Mouse (Mus musculus) CH12.LX (cell line): Measurements from ENCODE around the gene Reps1. TPM values are rescaled to one million over a fixed set of nuclear protein-coding genes. Genes with fewer than 3 reads are reported as not detected.

Experiments
- DNase-seq: peaks from one replicate; pipeline ENCODE4 v3.0.0-alpha.2; 2013; ENCODE audit errors: extremely low read depth
- H3K27ac ChIP-seq: 2 replicates; pipeline ENCODE4 v1.5.1; 2012; ENCODE audit warnings: low read depth, mild to moderate bottlenecking, control low read depth, moderate library complexity; ENCODE audit not compliant: insufficient read depth
- H3K27me3 ChIP-seq: replicated peaks from 2 replicates; pipeline ENCODE3; 2012; ENCODE audit warnings: inconsistent platforms
- H3K36me3 ChIP-seq, 2 experiments: replicated peaks in 1 of 2; 2 replicates each; pipeline versions ENCODE3 to v1.6.1; 2012; ENCODE audit warnings: inconsistent platforms in 1 of 2, low read length in 1 of 2, mild to moderate bottlenecking in 1 of 2, mixed read lengths in 1 of 2, moderate library complexity in 1 of 2; ENCODE audit not compliant: control insufficient read depth in 1 of 2, insufficient read depth in 1 of 2
- H3K4me1 ChIP-seq, 2 experiments: 2 replicates each; pipeline ENCODE4 v1.6.1; 2012; ENCODE audit warnings: inconsistent platforms in 1 of 2, moderate library complexity in 1 of 2; ENCODE audit not compliant: insufficient read depth in 2 of 2, control insufficient read depth in 1 of 2
- H3K4me2 ChIP-seq: 2 replicates; pipeline ENCODE4 v1.6.1; 2012; ENCODE audit warnings: low read depth, mild to moderate bottlenecking, control low read depth; ENCODE audit not compliant: poor library complexity, insufficient read depth, severe bottlenecking
- H3K4me3 ChIP-seq, 3 experiments: fragments of 150-350 bp in 1 of 3; sonication (generic) in 1 of 3; replicated peaks in 1 of 3; 2 replicates each; pipeline versions ENCODE3 to v1.5.1; 2011 to 2012; ENCODE audit warnings: low read depth in 2 of 3, low read length in 2 of 3, mild to moderate bottlenecking in 2 of 3, moderate library complexity in 2 of 3, control low read depth in 1 of 3, improper control_type of control experiment in 1 of 3, inconsistent platforms in 1 of 3, mixed read lengths in 1 of 3; ENCODE audit not compliant: poor library complexity in 1 of 3
- H3K79me2 ChIP-seq: replicated peaks from 2 replicates; pipeline ENCODE4 v1.6.1; 2012; ENCODE audit warnings: mild to moderate bottlenecking, moderate library complexity; ENCODE audit not compliant: control insufficient read depth, poor library complexity, insufficient read depth, severe bottlenecking; ENCODE audit errors: extremely low read depth
- H3K9ac ChIP-seq: 2 replicates; pipeline ENCODE4 v1.6.1; 2012; ENCODE audit warnings: low read depth, mild to moderate bottlenecking, control low read depth, moderate library complexity; ENCODE audit not compliant: insufficient read depth
- H3K9me3 ChIP-seq: replicated peaks from 2 replicates; pipeline ENCODE3; 2012; ENCODE audit warnings: low read length, inconsistent platforms, mixed read lengths
- BHLHE40 ChIP-seq: IDR thresholded peaks from 2 replicates; pipeline ENCODE4 v1.6.1; 2011; ENCODE audit warnings: mild to moderate bottlenecking, low read depth, low read length, improper control_type of control experiment
- CHD1 ChIP-seq: IDR thresholded peaks from 2 replicates; pipeline ENCODE4 v1.6.1; 2012; ENCODE audit warnings: low read depth, low read length, improper control_type of control experiment, inconsistent platforms
- CHD2 ChIP-seq: IDR thresholded peaks from 2 replicates; pipeline ENCODE4 v1.6.1; 2011; ENCODE audit warnings: low read length, improper control_type of control experiment
- CTCF ChIP-seq, 2 experiments: IDR thresholded peaks in 1 of 2; conservative IDR thresholded peaks in 1 of 2; 2 replicates each; pipeline ENCODE4 v1.5.1; 2011 to 2012; ENCODE audit warnings: low read depth in 2 of 2, low read length in 2 of 2, improper control_type of control experiment in 1 of 2, inconsistent platforms in 1 of 2, mild to moderate bottlenecking in 1 of 2, moderate library complexity in 1 of 2
- E2F4 ChIP-seq: IDR thresholded peaks from 2 replicates; pipeline ENCODE4 v1.6.1; 2011; ENCODE audit warnings: low read depth, low read length, improper control_type of control experiment; ENCODE audit not compliant: insufficient replicate concordance
- ELF1 ChIP-seq: IDR thresholded peaks from 2 replicates; pipeline ENCODE4 v1.6.1; 2014; ENCODE audit warnings: low read depth, mild to moderate bottlenecking, inconsistent platforms, low read length, improper control_type of control experiment
- EP300 ChIP-seq: IDR thresholded peaks from 2 replicates; pipeline ENCODE4 v1.6.1; 2011; ENCODE audit warnings: low read length, improper control_type of control experiment
- ETS1 ChIP-seq: conservative IDR thresholded peaks from 2 replicates; pipeline ENCODE4 v1.6.1; 2012; ENCODE audit warnings: low read depth, mild to moderate bottlenecking, inconsistent platforms, low read length, improper control_type of control experiment, moderate library complexity
- HCFC1 ChIP-seq: IDR thresholded peaks from 2 replicates; pipeline ENCODE4 v1.6.1; 2012; ENCODE audit warnings: low read depth, mild to moderate bottlenecking, inconsistent platforms, low read length, improper control_type of control experiment
- JUND ChIP-seq: conservative IDR thresholded peaks from 2 replicates; pipeline ENCODE4 v1.6.1; 2011; ENCODE audit warnings: low read depth, low read length, improper control_type of control experiment
- KAT2A ChIP-seq: IDR thresholded peaks from 2 replicates; pipeline ENCODE4 v1.6.1; 2012; ENCODE audit warnings: low read length, improper control_type of control experiment, inconsistent platforms; ENCODE audit not compliant: insufficient replicate concordance
- MAZ ChIP-seq: IDR thresholded peaks from 2 replicates; pipeline ENCODE4 v1.6.1; 2012; ENCODE audit warnings: low read depth, mild to moderate bottlenecking, inconsistent platforms, low read length, improper control_type of control experiment, moderate library complexity
- MXI1 ChIP-seq: IDR thresholded peaks from 2 replicates; pipeline ENCODE4 v1.6.1; 2011; ENCODE audit warnings: mild to moderate bottlenecking, low read depth, low read length, improper control_type of control experiment
- MYC ChIP-seq: IDR thresholded peaks from 2 replicates; pipeline ENCODE4 v1.6.1; 2011; ENCODE audit warnings: low read depth, mild to moderate bottlenecking, improper control_type of control experiment, low read length
- PAX5 ChIP-seq: IDR thresholded peaks from 2 replicates; pipeline ENCODE4 v1.6.1; 2012; ENCODE audit warnings: low read length, inconsistent platforms, mixed read lengths
- POLR2A ChIP-seq: IDR thresholded peaks from 2 replicates; pipeline ENCODE4 v1.6.1; 2011; ENCODE audit warnings: low read depth, mild to moderate bottlenecking, improper control_type of control experiment, low read length
- RCOR1 ChIP-seq: conservative IDR thresholded peaks from 2 replicates; pipeline ENCODE4 v1.6.1; 2012; ENCODE audit warnings: low read depth, mild to moderate bottlenecking, inconsistent platforms, low read length, improper control_type of control experiment
- USF2 ChIP-seq: conservative IDR thresholded peaks from 2 replicates; pipeline ENCODE4 v1.6.1; 2011; ENCODE audit warnings: low read depth, low read length, improper control_type of control experiment
- ZC3H11A ChIP-seq: IDR thresholded peaks from 2 replicates; pipeline ENCODE4 v1.6.1; 2012; ENCODE audit warnings: low read depth, mild to moderate bottlenecking, inconsistent platforms, low read length, improper control_type of control experiment
- ZKSCAN1 ChIP-seq: IDR thresholded peaks from 2 replicates; pipeline ENCODE4 v1.6.1; 2012; ENCODE audit warnings: low read depth, inconsistent platforms, low read length, improper control_type of control experiment, borderline replicate concordance
- ZNF384 ChIP-seq: IDR thresholded peaks from 2 replicates; pipeline ENCODE4 v1.6.1; 2012; ENCODE audit warnings: low read depth, low read length, improper control_type of control experiment, inconsistent platforms
- dilution Hi-C: fragments of 300-500 bp; cut with MboI; formaldehyde crosslinking; loops from 2 replicates; pipeline ENCODE4 v1.14.3; 2020; ENCODE audit warnings: low sequenced_read_pairs; ENCODE audit not compliant: extremely low pct_unique_long_range_greater_than_20kb, extremely low pct_ligation_motif_present
- in situ Hi-C: fragments of 300-500 bp; cut with MboI; formaldehyde crosslinking; loops from 3 replicates; pipeline ENCODE4 v1.14.3; 2019; ENCODE audit warnings: low sequenced_read_pairs, low pct_ligation_motif_present, low pct_unique_long_range_greater_than_20kb, mixed read lengths
- polyA plus RNA-seq: library from polyadenylated mRNA; unstranded; fragments of >175 nt; gene quantifications from 2 replicates; pipeline ENCODE4 v1.2.1, GENCODE M21; 2012; ENCODE audit warnings: low read depth; ENCODE audit not compliant: insufficient read length
- total RNA-seq, 2 experiments: library from RNA; depleted of rRNA; stranded (reverse); fragments of 300-350 nt in 1 of 2; fragments of >200 nt in 1 of 2; gene quantifications; 2 replicates each; pipeline ENCODE4 v1.2.3; 2012 to 2014

Reps1 gene
- total and polyA plus RNA-seq, 3 experiments: 34.4 to 61.5 (median 37.9) TPM

DNA sequence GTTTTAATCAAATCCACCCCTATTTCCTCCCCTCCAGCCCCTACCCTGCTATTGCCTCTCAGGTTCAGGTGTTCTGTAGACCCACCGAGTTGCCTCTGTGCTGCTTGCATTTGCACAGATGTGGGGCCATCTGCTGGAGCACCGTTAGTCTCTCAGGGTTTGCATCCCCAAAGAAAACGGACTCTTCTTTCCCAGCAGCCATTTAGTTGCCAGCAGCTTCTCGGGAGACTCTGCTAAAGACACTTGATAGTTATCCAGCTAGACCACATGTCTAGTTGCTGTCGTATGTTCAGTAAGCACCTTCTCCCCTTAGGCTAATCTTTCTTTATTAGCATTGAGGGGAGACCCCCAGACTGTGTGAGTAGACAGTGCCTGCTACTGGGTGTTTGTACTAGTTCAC lies 46.5 kb downstream of the Reps1 start:
- Histone ChIP-seq H3K9me3 (no peaks in the 10 kb centered on the region), H3K4me3 (no peak overlapping the region), H3K79me2 (no peaks in the 10 kb centered on the region), H3K4me1 (no peaks in the 10 kb centered on the region), H3K27me3 (no peaks in the 10 kb centered on the region), H3K9ac (no peak overlapping the region), H3K36me3 (peaks cover 12 to 67% of the 10 kb centered on the region in 2 experiments), H3K4me2 (no peak overlapping the region), H3K27ac (no peak overlapping the region)
- in situ Hi-C loops: no loop called here
- no peak for DNase-seq
- TF ChIP-seq CHD2: no peak
- TF ChIP-seq E2F4: no peak
- TF ChIP-seq MAZ: no peak
- no peak for TF ChIP-seq KAT2A
- TF ChIP-seq RCOR1: no peak
- TF ChIP-seq USF2: no peak
- no peak for TF ChIP-seq PAX5
- TF ChIP-seq BHLHE40: no peak
- no peak for TF ChIP-seq ELF1
- no peak for TF ChIP-seq CTCF (conservative IDR thresholded peaks at IDR 0.05 in 1 of 2, IDR thresholded peaks at IDR 0.05 in 1 of 2; ENCODE audit: low read depth in 2 of 2, low read length in 2 of 2)
- no peak for TF ChIP-seq POLR2A
- TF ChIP-seq MYC: no peak
- no peak for TF ChIP-seq JUND
- TF ChIP-seq CHD1: no peak
- TF ChIP-seq ZC3H11A: no peak
- TF ChIP-seq ZNF384: no peak
- no peak for TF ChIP-seq MXI1
- no peak for TF ChIP-seq HCFC1
- TF ChIP-seq ETS1: no peak
- no peak for TF ChIP-seq ZKSCAN1
- dilution Hi-C loops: no loop called here

- Histone ChIP-seq H3K9ac (no peak overlapping the region), H3K4me1 (no peaks in the 10 kb centered on the region), H3K4me3 (no peak overlapping the region), H3K27me3 (no peaks in the 10 kb centered on the region), H3K9me3 (no peaks in the 10 kb centered on the region), H3K36me3 (peaks cover 10 to 51% of the 10 kb centered on the region in 2 experiments), H3K27ac (no peak overlapping the region), H3K4me2 (no peak overlapping the region), H3K79me2 (no peaks in the 10 kb centered on the region)
- dilution Hi-C loops: no loop called here
- TF ChIP-seq EP300: no peak
- TF ChIP-seq CTCF (conservative IDR thresholded peaks at IDR 0.05 in 1 of 2, IDR thresholded peaks at IDR 0.05 in 1 of 2; ENCODE audit: low read depth in 2 of 2, low read length in 2 of 2): peak; percentile 27 to 56; a peak in 3 of 4 replicates
- DNase-seq: peak; percentile 37
- in situ Hi-C loops: no loop called here
These were observed 51.8 kb downstream of the Reps1 start for GRCm38 (mm10) chr10:18107471-18107870.
